Mouse (Mus musculus): ENCODE data around the gene Bcar3. TPM values are rescaled to one million over a fixed set of nuclear protein-coding genes. Genes with fewer than 3 reads are reported as not detected.

The Bcar3 gene
- polyA plus RNA-seq, 1 experiment from 2014 or later: 16.2 TPM

GRCm38 (mm10) chr3:122499647-122500046 lies 205.7 kb downstream of the Bcar3 start:
- Histone ChIP-seq H3K4me2 (no peak overlapping the region), H3K4me1 (peaks cover under 1% of the 10 kb centered on the region; the same call in 1 of the 2 replicates), H3K4me3 (no peak overlapping the region), H3K27ac (no peak overlapping the region), H3K36me3 (no peaks in the 10 kb centered on the region), H3K9me3 (no peaks in the 10 kb centered on the region), H3K27me3 (no peaks in the 10 kb centered on the region), H3K9ac (no peak overlapping the region)
- 81% methylated on average over 6 of the region's 6 CpGs for WGBS
- ATAC-seq (ENCODE audit: borderline replicate concordance, extremely low read depth, low FRiP score, low TSS enrichment): no peak

DNA sequence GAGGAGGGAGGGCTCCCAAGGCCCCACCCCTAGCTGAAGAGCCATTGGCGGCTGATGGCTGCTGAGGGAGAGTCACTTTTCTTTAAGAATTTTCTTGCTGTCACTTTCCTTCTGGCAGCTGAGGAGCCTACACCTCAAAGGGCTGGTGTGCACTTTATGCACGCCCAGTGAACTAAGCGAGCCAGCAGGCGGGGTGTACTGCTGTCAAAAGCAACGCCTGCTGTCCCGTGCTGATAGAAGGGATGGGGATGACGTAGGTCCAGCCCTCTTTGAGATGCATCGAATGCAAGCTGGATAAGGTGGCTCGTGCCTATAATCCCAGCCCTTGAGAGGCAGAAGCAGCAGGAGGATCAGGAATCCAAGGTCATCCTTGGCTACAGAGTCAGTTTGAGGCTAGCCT lies 207.0 kb downstream of the Bcar3 start:
- WGBS: 75% methylated on average over 9 of the region's 9 CpGs
- no peak for ATAC-seq (ENCODE audit: borderline replicate concordance, extremely low read depth, low FRiP score, low TSS enrichment)

DNA sequence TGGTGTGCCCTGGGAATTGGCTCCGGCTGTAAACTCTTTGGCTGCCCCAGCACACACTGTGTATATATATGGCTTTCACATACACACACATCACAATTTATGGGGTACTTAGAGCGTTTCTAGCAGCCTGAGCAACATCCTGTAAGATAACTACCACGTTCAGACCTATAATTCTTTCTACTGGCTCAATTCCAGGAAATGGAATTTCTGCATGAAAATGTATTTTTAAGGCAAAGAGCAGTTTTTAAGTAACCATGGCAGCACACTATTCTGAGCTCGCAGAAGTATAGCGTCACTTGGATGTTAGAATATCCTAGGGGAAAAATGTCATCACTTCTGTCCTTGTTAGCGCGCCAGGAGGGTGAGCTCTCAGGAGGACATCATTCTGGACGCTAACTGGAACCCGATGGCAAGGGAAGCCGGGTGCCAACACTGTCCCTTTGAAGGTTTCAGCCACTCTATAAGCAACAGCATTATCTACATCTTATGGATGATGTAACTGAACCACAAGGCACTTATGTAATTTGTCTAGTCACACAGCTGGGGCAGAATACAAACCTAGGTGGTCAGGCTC lies 212.5 kb downstream of the Bcar3 start:
- ATAC-seq (ENCODE audit: borderline replicate concordance, extremely low read depth, low FRiP score, low TSS enrichment): peak; percentile 60; the same call in 1 of the 2 replicates
- Histone ChIP-seq H3K4me3 (no peak overlapping the region), H3K9ac (no peak overlapping the region), H3K27ac (no peak overlapping the region), H3K27me3 (no peaks in the 10 kb centered on the region), H3K4me2 (no peak overlapping the region), H3K4me1 (peaks cover 22% of the 10 kb centered on the region), H3K36me3 (no peaks in the 10 kb centered on the region), H3K9me3 (no peaks in the 10 kb centered on the region)
- 34% methylated on average over 10 of the region's 10 CpGs for WGBS

More for the DNA sequence above, 207.0 kb downstream of the Bcar3 start:
- Histone ChIP-seq H3K27ac (no peak overlapping the region), H3K4me1 (peaks cover under 1% of the 10 kb centered on the region; the same call in 1 of the 2 replicates), H3K9me3 (no peaks in the 10 kb centered on the region), H3K9ac (no peak overlapping the region), H3K36me3 (no peaks in the 10 kb centered on the region), H3K4me3 (no peak overlapping the region), H3K4me2 (no peak overlapping the region), H3K27me3 (no peaks in the 10 kb centered on the region)

- no peak overlapping the region for H3K9ac ChIP-seq
- ATAC-seq (ENCODE audit: borderline replicate concordance, extremely low read depth, low FRiP score, low TSS enrichment): no peak
- WGBS: 95% methylated on average over 14 of the region's 14 CpGs
- no peaks in the 10 kb centered on the region for H3K27me3 ChIP-seq
- no peak overlapping the region for H3K27ac ChIP-seq
- no peak overlapping the region for H3K4me3 ChIP-seq
- H3K9me3 ChIP-seq: no peaks in the 10 kb centered on the region
- H3K36me3 ChIP-seq: 0 out of 2 replicates have a peak, but pooled peaks cover 3% of the 10 kb centered on the region
- no peak overlapping the region for H3K4me2 ChIP-seq
- peaks cover 22% of the 10 kb centered on the region for H3K4me1 ChIP-seq
Observed at GRCm38 (mm10) chr3:122507826-122508225, 213.9 kb downstream of the Bcar3 start.

- WGBS: 32% methylated on average over 5 of the region's 5 CpGs
- no peak overlapping the region for H3K9ac ChIP-seq
- no peaks in the 10 kb centered on the region for H3K27me3 ChIP-seq
- ATAC-seq (ENCODE audit: borderline replicate concordance, extremely low read depth, low FRiP score, low TSS enrichment): 0 out of 2 replicates have a peak, but pooled peaks have one; percentile 43
- no peaks in the 10 kb centered on the region for H3K9me3 ChIP-seq
- no peak overlapping the region for H3K4me3 ChIP-seq
- H3K4me1 ChIP-seq: peaks cover 22% of the 10 kb centered on the region
- peak overlapping the region; percentile 67 for H3K27ac ChIP-seq
- 0 out of 2 replicates have a peak, but pooled peaks cover 5% of the 10 kb centered on the region for H3K36me3 ChIP-seq
- no peak overlapping the region for H3K4me2 ChIP-seq
Observed at GRCm38 (mm10) chr3:122509084-122509483, 215.1 kb downstream of the Bcar3 start.

DNA sequence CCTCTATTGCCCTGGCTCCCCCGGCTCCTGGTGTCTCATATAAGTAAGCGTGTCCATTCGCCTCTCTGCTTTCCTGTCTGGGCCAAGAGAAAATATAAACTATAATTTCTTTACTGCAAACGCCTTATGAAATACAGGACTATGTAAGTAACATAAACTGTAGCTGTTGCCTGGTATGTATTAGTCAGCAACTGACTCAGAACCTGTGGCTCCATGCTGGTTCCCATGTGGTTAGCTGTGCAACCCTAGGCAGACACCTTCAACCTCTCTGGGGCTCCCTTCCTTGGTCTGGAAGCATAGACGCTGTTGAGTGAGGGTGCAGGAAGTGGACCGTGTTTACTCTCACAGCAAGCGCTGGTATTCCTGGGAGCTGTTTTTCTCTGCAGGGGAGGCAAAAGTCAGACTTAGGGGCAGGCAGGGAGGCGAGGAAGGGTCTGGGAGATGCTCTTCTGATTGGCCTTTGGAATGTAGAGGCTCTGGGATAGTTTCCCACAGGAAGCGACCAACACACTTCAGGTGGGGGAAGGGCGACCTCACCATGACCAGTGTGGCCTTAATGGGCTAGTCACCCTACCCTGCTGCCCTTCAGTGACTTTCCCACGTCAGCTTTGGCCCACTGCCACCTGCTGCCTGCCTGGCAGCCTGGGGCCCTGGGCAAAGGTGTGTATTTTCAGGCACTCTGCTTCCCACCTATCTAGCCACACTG lies 215.8 kb downstream of the Bcar3 start:
- Histone ChIP-seq H3K9ac (no peak overlapping the region), H3K4me1 (peaks cover 22% of the 10 kb centered on the region), H3K27me3 (no peaks in the 10 kb centered on the region), H3K4me3 (no peak overlapping the region), H3K27ac (peak overlapping the region; percentile 67), H3K4me2 (no peak overlapping the region), H3K36me3 (0 out of 2 replicates have a peak, but pooled peaks cover 5% of the 10 kb centered on the region), H3K9me3 (no peaks in the 10 kb centered on the region)
- 44% methylated on average over 11 of the region's 11 CpGs for WGBS
- no peak for ATAC-seq (ENCODE audit: borderline replicate concordance, extremely low read depth, low FRiP score, low TSS enrichment)

DNA sequence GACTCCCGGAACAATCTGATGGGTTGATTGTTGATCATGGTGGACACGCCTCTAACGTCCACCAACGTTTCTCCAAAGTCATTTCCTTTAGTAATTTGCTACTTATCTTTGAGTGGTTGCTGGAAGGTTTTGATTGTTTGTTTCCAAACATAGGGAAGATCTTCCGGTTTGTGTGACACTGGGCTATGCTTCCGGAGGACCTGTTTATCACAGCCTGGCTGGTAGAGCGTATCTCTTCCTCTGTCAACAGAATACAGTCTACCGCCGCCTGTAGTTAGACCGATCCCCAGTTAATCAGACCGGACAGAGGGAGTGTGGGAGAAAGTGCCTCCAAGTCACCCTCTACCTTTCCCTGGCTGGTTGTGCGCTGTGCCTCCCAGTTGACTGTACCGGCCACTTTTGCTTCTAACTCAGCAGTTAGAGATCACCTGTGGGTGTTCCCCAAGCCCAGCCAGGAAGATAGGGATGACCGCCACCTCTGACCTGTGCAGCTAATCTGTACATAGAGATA lies 216.4 kb downstream of the Bcar3 start:
- no peak overlapping the region; the same call in 1 of the 2 replicates for H3K4me2 ChIP-seq

DNA sequence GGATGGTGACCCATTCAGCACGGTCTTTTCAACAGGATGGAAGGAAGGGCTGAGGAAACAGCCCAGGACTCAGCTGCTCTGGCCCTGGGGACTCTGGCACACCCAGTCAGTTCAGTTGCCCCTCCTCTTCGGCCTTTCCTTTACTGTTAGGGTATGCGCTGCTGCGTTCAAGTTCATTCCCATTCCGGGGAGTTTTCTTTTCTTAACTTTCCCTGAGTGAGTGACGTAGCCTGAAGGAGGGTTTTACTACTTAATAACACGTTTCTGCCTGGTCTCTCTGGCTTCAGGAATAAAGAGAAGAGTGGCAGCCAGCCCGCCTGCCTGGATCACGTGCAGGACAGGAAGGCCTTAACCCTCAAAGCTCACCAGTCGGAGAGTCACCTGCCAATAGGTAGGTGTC lies 217.0 kb downstream of the Bcar3 start:
- H3K27me3 ChIP-seq: no peaks in the 10 kb centered on the region
- 0 out of 2 replicates have a peak, but pooled peaks cover 5% of the 10 kb centered on the region for H3K36me3 ChIP-seq
- no peak overlapping the region for H3K27ac ChIP-seq
- H3K4me3 ChIP-seq: no peak overlapping the region
- no peak overlapping the region for H3K9ac ChIP-seq
- no peaks in the 10 kb centered on the region for H3K9me3 ChIP-seq
- WGBS: 66% methylated on average over 10 of the region's 10 CpGs
- H3K4me2 ChIP-seq: no peak overlapping the region
- ATAC-seq (ENCODE audit: borderline replicate concordance, extremely low read depth, low FRiP score, low TSS enrichment): no peak
- H3K4me1 ChIP-seq: peaks cover 28% of the 10 kb centered on the region

More for the DNA sequence above, 216.4 kb downstream of the Bcar3 start:
- Histone ChIP-seq H3K9me3 (no peaks in the 10 kb centered on the region), H3K27me3 (no peaks in the 10 kb centered on the region), H3K36me3 (0 out of 2 replicates have a peak, but pooled peaks cover 5% of the 10 kb centered on the region), H3K4me1 (peaks cover 23% of the 10 kb centered on the region), H3K27ac (peak overlapping the region; percentile 67), H3K4me3 (no peak overlapping the region), H3K9ac (no peak overlapping the region)
- no peak for ATAC-seq (ENCODE audit: borderline replicate concordance, extremely low read depth, low FRiP score, low TSS enrichment)
- 67% methylated on average over 14 of the region's 14 CpGs for WGBS

DNA sequence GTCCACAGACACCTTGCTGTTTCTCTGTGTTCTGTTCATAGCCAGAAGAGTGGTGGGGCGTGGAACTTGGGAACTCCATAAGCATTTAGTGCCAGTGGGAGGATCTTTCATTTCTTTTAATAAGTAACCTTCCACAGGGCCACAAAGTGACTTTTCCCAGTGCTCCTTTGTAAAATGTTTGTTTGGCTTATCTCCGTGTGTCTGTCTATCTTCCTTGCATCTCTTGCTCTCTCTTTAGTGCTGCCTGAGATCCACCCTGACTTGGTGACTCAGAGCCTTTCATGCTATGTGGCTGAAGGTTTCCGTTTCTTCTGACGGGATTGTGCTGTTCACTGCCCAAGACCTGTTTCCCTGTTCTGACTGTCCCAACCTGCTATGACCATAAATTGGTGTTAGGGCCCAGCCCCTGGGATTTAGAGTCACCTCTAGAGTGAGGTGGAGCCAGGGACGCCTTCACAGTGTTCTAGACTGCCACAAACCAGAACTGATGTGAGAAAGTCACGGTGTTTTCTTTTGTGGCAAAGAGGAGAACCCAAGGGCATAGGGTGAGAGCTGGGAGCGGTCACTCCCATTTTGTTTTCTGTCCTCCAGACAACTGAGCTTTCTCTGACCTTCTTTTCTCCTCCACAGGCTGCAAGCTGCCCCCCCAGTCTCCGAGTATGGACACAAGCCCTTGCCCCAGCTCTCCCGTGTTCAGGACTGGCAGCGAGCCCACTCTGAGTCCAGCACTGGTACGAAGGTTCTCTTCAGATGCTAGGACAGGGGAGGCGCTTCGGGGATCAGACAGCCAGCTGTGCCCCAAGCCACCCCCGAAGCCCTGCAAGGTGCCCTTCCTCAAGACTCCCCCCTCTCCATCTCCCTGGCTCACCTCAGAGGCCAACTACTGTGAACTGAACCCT lies 218.0 kb downstream of the Bcar3 start:
- H3K4me2 ChIP-seq: no peak overlapping the region
- peaks cover 21% of the 10 kb centered on the region for H3K4me1 ChIP-seq
- no peak for ATAC-seq (ENCODE audit: borderline replicate concordance, extremely low read depth, low FRiP score, low TSS enrichment)
- no peak overlapping the region for H3K27ac ChIP-seq
- 74% methylated on average over 14 of the region's 14 CpGs for WGBS
- H3K36me3 ChIP-seq: 0 out of 2 replicates have a peak, but pooled peaks cover 5% of the 10 kb centered on the region
- H3K9me3 ChIP-seq: no peaks in the 10 kb centered on the region
- no peak overlapping the region for H3K9ac ChIP-seq
- no peak overlapping the region for H3K4me3 ChIP-seq
- H3K27me3 ChIP-seq: no peaks in the 10 kb centered on the region

DNA sequence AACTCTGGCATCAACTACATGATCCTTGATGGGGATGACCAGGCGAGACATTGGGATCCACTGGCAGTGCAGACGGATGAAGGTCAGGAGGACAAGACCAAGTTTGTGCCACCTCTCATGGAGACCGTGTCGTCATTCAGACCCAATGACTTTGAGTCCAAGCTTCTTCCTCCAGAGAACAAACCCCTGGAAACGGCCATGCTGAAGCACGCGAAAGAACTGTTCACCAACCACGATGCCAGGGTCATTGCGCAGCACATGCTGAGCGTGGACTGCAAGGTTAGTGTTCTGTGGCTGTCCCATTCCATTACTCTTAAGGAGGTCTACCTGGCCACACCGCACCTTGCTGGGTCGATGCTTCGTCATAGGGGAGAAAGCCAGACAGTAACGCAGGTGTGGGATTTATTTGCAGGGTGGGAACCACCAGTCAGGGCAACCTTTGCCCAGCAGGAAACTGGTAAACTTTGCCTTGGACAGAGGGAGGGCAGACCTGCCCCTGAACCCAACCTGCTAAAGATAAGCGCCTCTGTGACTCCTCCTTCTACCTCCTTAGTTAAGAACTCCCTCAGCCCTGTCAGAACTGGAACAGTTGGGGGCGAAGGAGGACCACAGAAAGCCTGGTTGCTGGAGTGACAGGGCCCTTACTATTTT lies 218.9 kb downstream of the Bcar3 start:
- no peaks in the 10 kb centered on the region for H3K9me3 ChIP-seq
- WGBS: 89% methylated on average over 16 of the region's 16 CpGs
- peaks cover 21% of the 10 kb centered on the region for H3K4me1 ChIP-seq
- no peak overlapping the region for H3K4me3 ChIP-seq
- no peak overlapping the region for H3K9ac ChIP-seq
- no peak for ATAC-seq (ENCODE audit: borderline replicate concordance, extremely low read depth, low FRiP score, low TSS enrichment)
- no peak overlapping the region for H3K4me2 ChIP-seq
- 0 out of 2 replicates have a peak, but pooled peaks cover 5% of the 10 kb centered on the region for H3K36me3 ChIP-seq
- no peaks in the 10 kb centered on the region for H3K27me3 ChIP-seq
- H3K27ac ChIP-seq: no peak overlapping the region

Data from lung, embryonic 15.5 days (tissue).